ENCODE assay signal across 1 mouse cellular context in the genomic region with DNA sequence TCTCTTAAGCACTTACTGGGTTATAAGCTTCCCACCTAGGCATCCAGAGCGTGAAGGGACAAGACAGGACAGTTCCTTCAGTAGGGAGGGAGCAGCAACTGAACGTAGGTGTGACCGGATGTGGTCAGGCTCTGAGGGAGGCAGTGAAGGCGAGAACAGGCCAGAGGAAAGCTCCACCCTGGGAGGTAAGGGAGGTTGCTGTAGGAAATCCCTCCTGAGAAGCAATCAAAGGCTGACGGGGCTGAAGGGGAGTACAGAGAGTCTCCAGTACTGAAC.
TF ChIP-seq lines count a peak whose summit lies in the region.

No protein-coding gene starts in this region.

TF ChIP-seq in MEL, 35 proteins besides CTCF, POLR2A, EP300 and RAD21:
- TF ChIP-seq MXI1 (IDR thresholded peaks at IDR 0.05; ENCODE audit: low read depth, low read length), result no peak; the same call in 1 of the 2 replicates
- no peak for TF ChIP-seq SMC3 (IDR thresholded peaks at IDR 0.05; ENCODE audit: low read depth, low read length)
- no peak for TF ChIP-seq MAX (IDR thresholded peaks at IDR 0.05; ENCODE audit: low read length)
- no peak for TF ChIP-seq USF2 (IDR thresholded peaks at IDR 0.05; ENCODE audit: borderline replicate concordance in 1 of 2, insufficient read depth in 1 of 2, low read depth in 1 of 2, low read length in 2 of 2)
- TF ChIP-seq NRF1 (IDR thresholded peaks at IDR 0.05; ENCODE audit: insufficient read depth, low read depth, low read length, poor library complexity, severe bottlenecking), result no peak
- peak; percentile 48 for TF ChIP-seq POLR2AphosphoS2 (IDR thresholded peaks at IDR 0.05; ENCODE audit: low read length)
- no peak for TF ChIP-seq MYB (IDR thresholded peaks at IDR 0.05; ENCODE audit: low read depth, low read length)
- 0 out of 2 replicates have a peak, but pooled peaks have one; percentile 16 for TF ChIP-seq HCFC1 (IDR thresholded peaks at IDR 0.05; ENCODE audit: low read depth, low read length)
- no peak for TF ChIP-seq KAT2A (conservative IDR thresholded peaks at IDR 0.05; ENCODE audit: low read depth, low read length)
- TF ChIP-seq ZMIZ1 (IDR thresholded peaks at IDR 0.05; ENCODE audit: low read depth, low read length), result no peak
